Mouse (Mus musculus): ENCODE results near the gene Olfr1028.

Olfr1028 gene

DNA sequence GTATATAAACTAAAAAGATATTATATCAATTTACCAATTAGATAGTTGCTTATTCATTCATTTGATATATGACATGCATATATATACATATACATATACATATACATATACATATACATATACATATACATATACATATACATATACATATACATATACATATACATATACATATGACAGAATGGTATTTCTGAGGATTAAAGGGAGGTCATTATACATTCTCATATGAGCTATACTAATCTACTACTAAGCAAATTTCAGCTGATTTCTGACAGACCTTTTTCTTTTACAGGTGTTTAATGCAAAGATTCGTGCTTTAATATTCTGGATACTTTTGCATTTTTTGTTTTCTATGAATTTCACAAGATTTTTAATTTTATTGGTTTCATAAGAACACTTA lies at the start of gene Olfr1028:
Olfr1028 (plus strand) TSS at position 301 of the 400 bp plus-strand sequence.
- no peak for DNase-seq (ENCODE audit: extremely low read depth, low read depth)

DNA sequence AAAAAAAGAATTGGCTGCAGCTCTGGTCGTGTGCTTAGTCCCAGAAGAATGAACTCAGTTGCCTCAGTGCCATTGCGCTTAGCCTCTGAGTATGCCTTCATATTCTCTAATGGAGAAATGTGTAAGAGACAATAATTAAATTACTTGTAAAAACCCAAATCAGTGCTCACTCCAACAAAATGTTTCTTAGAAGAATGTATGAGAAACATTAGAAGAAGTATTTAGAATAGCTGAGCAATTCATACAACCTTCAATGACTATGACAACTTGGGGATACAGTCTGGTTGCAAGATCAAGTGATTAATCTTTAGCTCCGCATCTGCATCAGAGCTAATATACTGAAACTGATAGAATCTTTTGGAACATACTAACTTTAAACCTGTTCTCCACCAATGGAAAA lies 45.3 kb upstream of the Olfr1028 start, which contains the start of gene Olfr1024:
Olfr1024 (minus strand) TSS at position 101 of the 400 bp plus-strand sequence.
- no peak for DNase-seq (ENCODE audit: extremely low read depth, low read depth)

DNA sequence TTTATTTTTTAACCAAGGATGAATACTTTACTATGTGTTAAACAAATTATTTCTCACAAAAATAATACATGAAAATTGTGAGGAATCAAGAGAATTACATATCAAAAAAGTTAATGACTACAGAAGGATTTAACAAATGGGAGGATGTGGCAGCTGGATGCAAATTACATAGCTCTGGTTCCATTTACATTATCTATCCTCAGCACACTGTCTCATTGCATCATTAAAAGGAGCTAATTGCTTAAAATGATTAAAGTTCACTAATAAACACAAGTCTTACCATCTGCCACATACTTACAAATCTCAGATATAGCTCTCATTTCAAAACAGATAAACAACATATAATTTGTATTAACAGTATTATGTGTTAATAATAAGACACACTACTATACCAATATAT lies 37.0 kb upstream of the Olfr1028 start:
- DNase-seq (ENCODE audit: extremely low read depth, low read depth) = no peak

DNA sequence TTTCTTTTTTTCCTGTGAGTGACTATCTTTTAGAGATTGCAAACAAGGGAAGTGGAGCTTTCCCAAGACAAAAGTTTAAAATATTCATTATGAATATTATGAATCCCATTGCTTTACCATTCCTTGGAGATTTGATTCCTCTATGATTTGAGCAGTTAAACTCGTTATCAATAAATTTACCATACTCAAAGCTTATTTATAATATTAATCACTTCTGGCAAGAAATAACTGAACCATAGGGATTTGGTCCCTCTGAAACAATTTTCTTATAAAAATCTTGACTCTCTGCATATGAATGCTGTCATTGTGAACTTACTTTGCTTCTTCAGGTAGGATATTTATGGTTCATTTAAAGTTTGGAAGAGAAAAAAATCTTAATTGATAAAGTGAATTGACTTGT lies 35.3 kb upstream of the Olfr1028 start, which contains the start of gene Olfr1025-ps1:
Olfr1025-ps1 (plus strand) TSS at position 301 of the 400 bp plus-strand sequence.
- no peak for DNase-seq (ENCODE audit: extremely low read depth, low read depth)

DNA sequence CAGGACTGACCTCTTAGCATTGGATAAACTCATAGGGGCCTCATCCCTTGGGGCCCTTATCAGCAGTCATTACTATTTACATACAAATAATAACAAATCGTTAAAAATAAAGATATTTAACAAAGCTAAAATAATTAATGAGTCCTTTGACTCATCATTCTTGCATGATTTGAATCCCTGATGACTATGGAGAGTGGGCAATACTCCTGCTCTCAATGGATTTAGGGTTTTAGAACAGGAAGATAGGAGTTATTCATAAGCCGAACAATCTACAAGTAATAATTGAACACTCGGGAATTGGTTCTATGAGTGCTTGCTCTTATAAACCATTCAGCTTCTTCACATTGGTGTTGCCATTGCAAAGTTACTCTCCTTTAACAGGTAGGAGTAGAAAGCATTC lies 29.0 kb upstream of the Olfr1028 start, which contains the start of gene Olfr1026:
Olfr1026 (plus strand) TSS at position 301 of the 400 bp plus-strand sequence.
- no peak for DNase-seq (ENCODE audit: extremely low read depth, low read depth)

DNA sequence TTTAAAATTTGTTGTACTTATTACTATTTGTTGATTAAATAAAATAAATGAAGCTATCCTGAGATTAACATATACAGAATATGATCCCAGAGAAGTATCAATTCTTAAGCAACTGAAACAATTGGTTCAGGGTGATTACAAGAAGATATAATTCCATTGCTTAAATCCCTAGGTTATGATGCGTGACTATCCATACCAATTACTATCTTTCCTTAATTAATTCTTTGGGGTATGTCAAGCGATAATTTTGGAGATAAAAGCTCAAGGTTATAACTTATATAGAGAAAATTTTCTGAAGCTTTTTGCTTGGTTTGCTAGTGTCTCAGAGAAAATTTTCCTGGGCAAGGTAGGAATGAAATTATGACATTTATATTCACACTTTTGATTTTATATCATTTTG lies 23.4 kb downstream of the Olfr1028 start, which contains the start of gene Olfr1029:
Olfr1029 (plus strand) TSS at position 301 of the 400 bp plus-strand sequence.
- DNase-seq (ENCODE audit: extremely low read depth, low read depth) = no peak

DNA sequence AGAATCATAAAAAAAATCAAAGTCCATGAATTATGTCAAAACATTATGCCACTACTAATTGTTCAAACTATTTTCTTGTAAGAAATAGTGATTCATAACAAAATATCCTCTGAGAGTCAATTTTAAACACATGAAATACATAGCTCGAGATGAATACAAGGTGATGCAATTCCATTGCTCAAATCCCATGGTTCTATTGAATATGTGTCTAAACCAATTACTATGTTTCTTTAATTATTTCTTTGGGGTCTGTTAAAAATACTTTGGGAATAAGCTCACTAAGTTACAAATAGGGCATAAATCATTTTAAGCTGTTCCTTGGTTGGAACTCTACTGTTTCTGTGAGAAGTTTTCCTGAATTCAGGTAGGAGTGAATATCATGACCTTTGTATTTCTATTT lies 28.7 kb downstream of the Olfr1028 start, which contains the start of gene Olfr1030:
Olfr1030 (plus strand) TSS at position 301 of the 400 bp plus-strand sequence.
- DNase-seq (ENCODE audit: extremely low read depth, low read depth) = no peak

DNA sequence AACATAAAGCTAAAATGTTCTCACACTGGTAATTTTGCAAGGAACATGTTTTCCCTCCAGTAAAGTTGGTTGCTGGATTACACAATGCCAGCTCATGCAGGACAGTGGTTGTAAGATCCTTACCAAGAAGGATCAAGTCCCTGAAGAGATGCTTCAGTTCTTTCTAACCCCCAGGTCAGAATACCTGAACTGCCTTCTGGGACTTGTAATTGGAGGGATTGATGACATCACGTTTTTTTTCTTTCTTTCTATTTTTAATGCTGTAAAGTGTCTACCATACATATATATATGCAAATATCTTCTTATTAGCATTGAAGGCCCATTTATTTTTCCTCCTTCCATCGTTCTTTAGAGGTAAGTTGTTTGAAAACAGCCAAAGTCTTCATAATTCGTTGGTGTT lies 39.8 kb downstream of the Olfr1028 start, which contains the start of gene Olfr1031:
Olfr1031 (plus strand) TSS at position 301 of the 400 bp plus-strand sequence.
- DNase-seq (ENCODE audit: extremely low read depth, low read depth) = no peak
